Mouse (Mus musculus): ENCODE measurements at regions not wholly inside any gene's neighbourhood (a gene's known extent, or its start where the extent isn't known, plus 50 kb on each side); places are given as distances from the start of the nearest gene placed in this dataset.

- TF ChIP-seq CTCF (IDR thresholded peaks at IDR 0.05) (no peak), EP300 (IDR thresholded peaks at IDR 0.05) (peak; percentile 58)
Observed at GRCm38 (mm10) chr4:150771469-150771868, 82.2 kb upstream of the Errfi1 start.

Data from lung, postnatal 0 days (tissue).